Mouse (Mus musculus) neural tube, embryonic 12.5 days (tissue): ENCODE measurements at regions not wholly inside any gene's neighbourhood (a gene's known extent, or its start where the extent isn't known, plus 50 kb on each side); places are given as distances from the start of the nearest gene placed in this dataset.

Experiments
- ATAC-seq: fragments of 200-750 bp; cut with Nextera tagmentation; 2 replicates; pipeline ENCODE4 v1.8.0; 2017; ENCODE audit warnings: low read depth, mild to moderate bottlenecking, moderate TSS enrichment, moderate library complexity; ENCODE audit not compliant: low FRiP score
- H3K27ac ChIP-seq: fragments of 300-500 bp; sonication (generic); 2 replicates; pipeline ENCODE4 v1.5.1; 2016
- H3K27me3 ChIP-seq: fragments of 300-500 bp; sonication (generic); replicated peaks from 2 replicates; pipeline ENCODE4 v1.6.1; 2016; ENCODE audit warnings: mild to moderate bottlenecking
- H3K36me3 ChIP-seq: fragments of 300-500 bp; sonication (generic); 2 replicates; pipeline ENCODE4 v1.6.1; 2016; ENCODE audit warnings: mild to moderate bottlenecking
- H3K4me1 ChIP-seq: fragments of 300-500 bp; sonication (generic); 2 replicates; pipeline ENCODE4 v1.6.1; 2016
- H3K4me2 ChIP-seq: fragments of 300-500 bp; sonication (generic); replicated peaks from 2 replicates; pipeline ENCODE4 v1.6.1; 2016; ENCODE audit warnings: mild to moderate bottlenecking
- H3K4me3 ChIP-seq: fragments of 300-500 bp; sonication (generic); 2 replicates; pipeline ENCODE4 v1.5.1; 2016
- H3K9ac ChIP-seq: fragments of 300-500 bp; sonication (generic); 2 replicates; pipeline ENCODE4 v1.6.1; 2016; ENCODE audit warnings: mild to moderate bottlenecking
- H3K9me3 ChIP-seq: fragments of 300-500 bp; sonication (generic); 2 replicates; pipeline ENCODE4 v1.6.1; 2016; ENCODE audit warnings: mild to moderate bottlenecking
- WGBS: fragments of 180-500 bp; shearing (Covaris S2); methylation state at CpG from one replicate; pipeline ENCODE4 v1.1.7; 2016; 5-methylcytosine and 5-hydroxymethylcytosine counted together

DNA sequence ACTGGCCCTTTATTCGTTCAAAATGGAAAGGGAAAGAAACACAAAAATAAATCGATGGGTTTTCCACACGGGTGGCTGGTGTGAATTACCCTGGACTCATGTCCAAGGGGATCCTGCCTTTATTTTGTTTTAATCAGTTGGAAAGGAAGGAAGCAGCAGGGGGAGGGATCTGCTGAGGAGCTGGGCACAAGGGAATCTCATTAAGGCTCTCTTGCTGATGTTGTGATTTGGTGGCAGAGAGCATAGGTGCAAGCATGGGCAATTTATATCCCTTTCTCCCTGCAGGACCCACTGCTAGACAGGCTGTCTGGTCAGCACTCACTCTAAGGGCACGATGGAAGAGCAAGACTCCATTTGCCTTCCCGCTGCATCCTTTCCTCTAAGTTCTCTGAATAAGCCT, 469.2 kb downstream of the Epha7 start:
- WGBS = 45% methylated on average over 5 of the region's 5 CpGs
- Histone ChIP-seq H3K4me1 (no peaks in the 10 kb centered on the region), H3K27ac (no peak overlapping the region), H3K36me3 (no peaks in the 10 kb centered on the region), H3K9me3 (no peaks in the 10 kb centered on the region), H3K4me2 (0 out of 2 replicates have a peak overlapping the region, but pooled peaks have one; percentile 7), H3K4me3 (no peak overlapping the region), H3K27me3 (no peaks in the 10 kb centered on the region), H3K9ac (no peak overlapping the region)
- ATAC-seq = no peak

DNA sequence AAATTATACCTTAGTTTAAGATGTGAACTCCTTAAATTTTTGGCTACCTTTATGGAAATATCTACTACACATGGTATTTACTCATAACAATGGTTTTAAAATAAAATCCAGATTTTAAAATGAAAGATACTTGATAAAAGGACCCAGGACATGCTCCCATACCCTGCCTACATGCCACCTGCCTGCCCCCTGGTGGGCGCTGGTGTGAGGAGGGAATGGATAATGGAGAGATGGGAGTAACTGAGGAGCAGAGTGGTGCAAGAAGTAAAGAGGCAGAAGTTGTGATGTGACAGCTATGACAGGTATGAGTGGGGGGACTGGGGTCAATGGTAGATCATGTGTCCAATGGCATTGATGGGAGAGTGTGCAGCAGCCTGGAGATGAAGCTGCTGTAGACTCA, 488.4 kb downstream of the Epha7 start:
- H3K4me1 ChIP-seq = no peaks in the 10 kb centered on the region
- H3K9ac ChIP-seq = no peak overlapping the region
- ATAC-seq = no peak; the same call in 1 of the 2 replicates
- H3K27me3 ChIP-seq = no peaks in the 10 kb centered on the region
- no peak overlapping the region for H3K4me2 ChIP-seq
- H3K9me3 ChIP-seq = no peaks in the 10 kb centered on the region
- WGBS = 59% methylated on average over 1 of the region's 1 CpGs
- H3K27ac ChIP-seq = no peak overlapping the region
- H3K36me3 ChIP-seq = no peaks in the 10 kb centered on the region
- H3K4me3 ChIP-seq = no peak overlapping the region

DNA sequence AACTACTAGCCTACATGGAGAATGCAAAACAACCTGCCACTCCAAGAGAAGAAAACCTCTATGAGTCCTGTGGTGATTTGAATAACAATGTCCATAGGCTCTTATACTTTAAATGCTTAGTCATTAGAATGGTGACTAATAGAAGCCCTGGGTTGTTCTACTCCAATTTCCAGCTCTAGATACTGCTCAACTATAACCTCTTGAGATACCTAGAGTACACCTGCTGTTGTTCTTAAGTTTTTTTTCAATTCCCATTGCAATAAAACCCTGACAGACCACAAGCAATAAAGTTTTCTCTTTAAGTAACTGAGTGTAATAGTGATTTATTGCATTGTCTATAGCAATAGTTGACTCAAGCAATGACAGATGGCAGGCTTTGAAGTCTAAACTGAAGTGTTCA, 491.0 kb downstream of the Epha7 start:
- Histone ChIP-seq H3K36me3 (no peaks in the 10 kb centered on the region), H3K27me3 (no peaks in the 10 kb centered on the region), H3K4me3 (no peak overlapping the region), H3K4me1 (no peaks in the 10 kb centered on the region), H3K27ac (no peak overlapping the region), H3K9me3 (no peaks in the 10 kb centered on the region), H3K9ac (no peak overlapping the region), H3K4me2 (no peak overlapping the region)
- ATAC-seq = no peak

GRCm38 (mm10) chr4:29307245-29307644, 494.3 kb downstream of the Epha7 start:
- Histone ChIP-seq H3K36me3 (no peaks in the 10 kb centered on the region), H3K27ac (no peak overlapping the region), H3K4me3 (no peak overlapping the region), H3K4me2 (no peak overlapping the region), H3K9me3 (no peaks in the 10 kb centered on the region), H3K9ac (no peak overlapping the region), H3K27me3 (no peaks in the 10 kb centered on the region), H3K4me1 (no peaks in the 10 kb centered on the region)
- WGBS = 98% methylated on average over 1 of the region's 1 CpGs
- no peak for ATAC-seq

- H3K4me2 ChIP-seq = no peak overlapping the region
- no peaks in the 10 kb centered on the region for H3K27me3 ChIP-seq
- H3K27ac ChIP-seq = no peak overlapping the region
- H3K9ac ChIP-seq = no peak overlapping the region
- WGBS = 92% methylated on average over 6 of the region's 6 CpGs
- no peaks in the 10 kb centered on the region for H3K4me1 ChIP-seq
- ATAC-seq = no peak
- H3K9me3 ChIP-seq = no peaks in the 10 kb centered on the region
- no peak overlapping the region for H3K4me3 ChIP-seq
- H3K36me3 ChIP-seq = no peaks in the 10 kb centered on the region
These were observed 511.0 kb downstream of the Epha7 start for GRCm38 (mm10) chr4:29323921-29324320.

DNA sequence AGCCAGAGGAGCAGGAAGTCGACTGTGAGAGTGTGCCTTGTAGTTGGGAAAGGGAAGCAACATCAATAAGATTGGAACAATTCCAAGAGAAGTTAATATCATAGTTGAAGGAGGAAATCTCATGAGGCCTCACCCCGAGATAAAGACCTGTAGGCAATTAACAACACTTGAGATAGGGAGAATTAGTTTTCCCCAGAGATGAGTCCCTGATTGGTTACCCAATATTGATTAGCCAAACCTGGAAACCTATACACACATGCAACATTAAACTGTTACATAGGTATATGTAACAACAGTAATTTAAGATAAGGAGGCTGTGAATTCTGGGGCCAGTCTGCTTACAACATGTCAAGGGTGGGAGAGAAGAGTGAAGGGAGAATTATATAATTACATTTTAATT, 516.2 kb downstream of the Epha7 start:
- Histone ChIP-seq H3K27ac (no peak overlapping the region), H3K9me3 (no peaks in the 10 kb centered on the region), H3K4me3 (no peak overlapping the region), H3K27me3 (no peaks in the 10 kb centered on the region), H3K4me1 (no peaks in the 10 kb centered on the region), H3K4me2 (no peak overlapping the region), H3K9ac (no peak overlapping the region), H3K36me3 (no peaks in the 10 kb centered on the region)
- WGBS = 84% methylated on average over 2 of the region's 2 CpGs
- no peak for ATAC-seq

- no peaks in the 10 kb centered on the region for H3K36me3 ChIP-seq
- H3K9ac ChIP-seq = no peak overlapping the region
- H3K9me3 ChIP-seq = no peaks in the 10 kb centered on the region
- WGBS = 89% methylated on average over 2 of the region's 2 CpGs
- H3K27ac ChIP-seq = no peak overlapping the region
- no peaks in the 10 kb centered on the region for H3K4me1 ChIP-seq
- ATAC-seq = no peak
- H3K4me2 ChIP-seq = no peak overlapping the region
- H3K4me3 ChIP-seq = no peak overlapping the region
- no peaks in the 10 kb centered on the region for H3K27me3 ChIP-seq
These were observed 518.8 kb downstream of the Epha7 start for GRCm38 (mm10) chr4:29331747-29332146.

DNA sequence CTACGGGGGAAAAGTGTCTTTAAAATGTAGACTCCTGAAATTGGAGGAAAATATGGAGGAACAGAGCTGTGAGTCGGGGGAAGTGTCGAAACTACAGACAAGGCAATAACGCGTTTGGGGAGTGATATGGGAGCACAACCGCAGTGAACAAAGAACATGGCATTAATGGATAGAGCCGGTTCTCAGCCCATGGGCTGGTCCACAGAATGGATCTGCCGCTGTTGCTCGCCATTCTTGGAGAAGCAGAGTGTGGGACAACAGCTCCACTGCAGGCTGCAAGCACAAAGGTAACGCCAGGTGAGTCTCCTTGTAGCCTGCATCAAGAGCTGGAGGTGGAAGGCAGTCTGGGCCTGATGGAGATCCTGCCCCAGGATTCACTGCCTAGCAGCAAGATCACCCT, 524.3 kb downstream of the Epha7 start:
- ATAC-seq = no peak
- no peak overlapping the region for H3K27ac ChIP-seq
- no peaks in the 10 kb centered on the region for H3K36me3 ChIP-seq
- no peak overlapping the region for H3K4me3 ChIP-seq
- H3K4me1 ChIP-seq = no peaks in the 10 kb centered on the region
- H3K27me3 ChIP-seq = no peaks in the 10 kb centered on the region
- no peaks in the 10 kb centered on the region for H3K9me3 ChIP-seq
- H3K9ac ChIP-seq = no peak overlapping the region
- H3K4me2 ChIP-seq = no peak overlapping the region
- WGBS = 90% methylated on average over 10 of the region's 10 CpGs

DNA sequence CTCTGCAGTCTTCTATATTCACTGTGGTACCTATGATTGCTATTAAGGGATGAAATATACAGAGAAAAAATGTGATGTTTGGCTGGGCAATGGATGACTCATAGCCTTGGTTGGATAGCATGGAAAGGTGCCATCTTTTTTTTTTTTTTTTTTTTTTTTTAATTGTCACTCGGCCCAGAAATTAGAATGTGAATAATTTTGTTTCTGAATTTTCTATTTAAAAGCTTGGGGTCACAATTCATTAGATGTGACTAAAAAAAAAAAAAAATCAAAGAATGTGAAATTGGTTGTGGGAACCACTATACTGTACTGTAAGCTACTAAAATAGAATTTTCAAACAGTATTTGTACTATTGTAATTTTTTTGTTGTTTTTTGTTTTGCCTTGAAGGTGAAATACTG, 549.3 kb downstream of the Epha7 start:
- Histone ChIP-seq H3K36me3 (no peaks in the 10 kb centered on the region), H3K9ac (no peak overlapping the region), H3K9me3 (no peaks in the 10 kb centered on the region), H3K4me1 (no peaks in the 10 kb centered on the region), H3K4me3 (no peak overlapping the region), H3K27me3 (no peaks in the 10 kb centered on the region), H3K4me2 (no peak overlapping the region), H3K27ac (no peak overlapping the region)
- no peak for ATAC-seq
- 83% methylated on average over 1 of the region's 1 CpGs for WGBS

GRCm38 (mm10) chr4:29389282-29389681, 576.4 kb downstream of the Epha7 start:
- WGBS = 79% methylated on average over 1 of the region's 1 CpGs
- Histone ChIP-seq H3K27ac (no peak overlapping the region), H3K4me3 (no peak overlapping the region), H3K9ac (no peak overlapping the region), H3K36me3 (no peaks in the 10 kb centered on the region), H3K9me3 (no peaks in the 10 kb centered on the region), H3K27me3 (no peaks in the 10 kb centered on the region), H3K4me2 (no peak overlapping the region), H3K4me1 (no peaks in the 10 kb centered on the region)
- no peak for ATAC-seq

DNA sequence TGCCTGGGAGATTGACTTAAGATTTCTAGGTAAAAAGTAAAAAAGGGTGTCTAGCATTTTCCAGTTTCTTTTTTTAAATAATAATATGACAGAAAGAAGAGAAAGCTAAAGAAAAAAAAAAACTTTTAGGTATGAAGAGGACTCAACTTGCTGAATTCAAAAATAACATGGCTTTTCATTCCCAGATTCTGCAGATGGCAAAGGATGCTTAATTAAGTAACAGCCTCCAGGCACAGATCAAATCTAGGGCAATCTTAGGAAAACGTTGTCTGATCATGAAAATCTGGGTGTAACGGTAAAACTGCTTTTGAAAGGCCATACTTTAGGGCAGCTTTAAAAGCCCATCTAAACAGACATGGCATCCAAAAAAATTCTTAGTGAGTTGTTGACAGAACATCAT, 577.4 kb downstream of the Epha7 start:
- no peak for ATAC-seq
- H3K27me3 ChIP-seq = no peaks in the 10 kb centered on the region
- no peak overlapping the region for H3K4me3 ChIP-seq
- no peaks in the 10 kb centered on the region for H3K4me1 ChIP-seq
- H3K9ac ChIP-seq = no peak overlapping the region
- WGBS = 73% methylated on average over 2 of the region's 2 CpGs
- H3K36me3 ChIP-seq = no peaks in the 10 kb centered on the region
- H3K9me3 ChIP-seq = no peaks in the 10 kb centered on the region
- H3K4me2 ChIP-seq = no peak overlapping the region
- H3K27ac ChIP-seq = no peak overlapping the region

- no peak overlapping the region for H3K4me3 ChIP-seq
- no peaks in the 10 kb centered on the region for H3K27me3 ChIP-seq
- no peak overlapping the region for H3K27ac ChIP-seq
- no peak for ATAC-seq
- H3K4me1 ChIP-seq = no peaks in the 10 kb centered on the region
- no peaks in the 10 kb centered on the region for H3K36me3 ChIP-seq
- H3K4me2 ChIP-seq = no peak overlapping the region
- no peak overlapping the region for H3K9ac ChIP-seq
- WGBS = 92% methylated on average over 3 of the region's 3 CpGs
- H3K9me3 ChIP-seq = no peaks in the 10 kb centered on the region
These were observed 589.2 kb downstream of the Epha7 start for GRCm38 (mm10) chr4:29402143-29402542.

- H3K4me1 ChIP-seq = no peaks in the 10 kb centered on the region
- ATAC-seq = no peak
- H3K27me3 ChIP-seq = no peaks in the 10 kb centered on the region
- no peaks in the 10 kb centered on the region for H3K9me3 ChIP-seq
- no peaks in the 10 kb centered on the region for H3K36me3 ChIP-seq
- H3K9ac ChIP-seq = no peak overlapping the region
- H3K4me3 ChIP-seq = no peak overlapping the region
- WGBS = 89% methylated on average over 8 of the region's 8 CpGs
- H3K4me2 ChIP-seq = no peak overlapping the region
- no peak overlapping the region for H3K27ac ChIP-seq
These were observed 601.7 kb downstream of the Epha7 start for GRCm38 (mm10) chr4:29414616-29415015.
